ENCODE assay signal across 13 mouse cellular contexts in genomic region chr8:84529548-84529947, GRCm38 (mm10).
DNase-seq lines count a peak whose midpoint lies in the region.
"Had no signal": no experiment of that assay in that cellular context is flagged by ENCODE, and none has a peak within 500 bp of the region (broad histone marks: within the 10 kb centered on the region; RNA-seq: fewer than 3 reads in every experiment).

No protein-coding gene starts in this region.

- intact Hi-C loops in left cerebral cortex, postnatal 25 days (cut with DNase I): no loop called here

- DNase-seq in heart, adult 18-20 months: peak; percentile 29 to 30
- DNase-seq in heart, postnatal 4 days: no peak
- DNase-seq in right cerebral cortex, adult 18-20 months: peak; percentile 68
- no peak for DNase-seq in right cerebral cortex, postnatal 14 days
- peak; percentile 50 to 84 for DNase-seq in left cerebral cortex, postnatal 25 days (ENCODE audit: low spot score in 2 of 2)
- DNase-seq in embryo, embryonic 11 days: no peak
- DNase-seq in spleen, postnatal 10 days (ENCODE audit: low spot score in 2 of 2): no peak
- DNase-seq: kidney, adult 8-10 months; kidney, postnatal 25 days; layer of hippocampus, postnatal 36 days; liver; lung, adult 18-20 months; thymus, adult 2 months had no signal

Comparison
In these comparisons a context has a peak if more than half of its experiments do, and no peak if none do; other contexts are left out.
1. DNase-seq: peak in heart, adult 18-20 months (2 of 2), right cerebral cortex, adult 18-20 months (single experiment) and left cerebral cortex, postnatal 25 days (2 of 2); none in heart, postnatal 4 days (single experiment), right cerebral cortex, postnatal 14 days (single experiment), embryo, embryonic 11 days (single experiment) and spleen, postnatal 10 days (0 of 2).